ENCODE assay signal across 8 mouse cellular contexts in genomic region chr5:142502414-142502813, GRCm38 (mm10). TPM values are rescaled to one million over a fixed set of nuclear protein-coding genes. Genes with fewer than 3 reads are reported as not detected.
A peak's percentile ranks its signal among the peaks of the same experiment; 100 is the strongest.
DNase-seq lines count a peak whose midpoint lies in the region; ATAC-seq lines count a peak whose summit lies in the region.

No protein-coding gene starts in this region.

- no peaks in the 10 kb centered on the region for H3K9me3 ChIP-seq in intestine, embryonic 15.5 days

- no peaks in the 10 kb centered on the region for H3K4me1 ChIP-seq in intestine, embryonic 15.5 days (replicated peaks)

- H3K9ac ChIP-seq in intestine, embryonic 15.5 days = no peak overlapping the region

- DNase-seq in adrenal gland, postnatal 10 days = peak; percentile 85
- DNase-seq in embryo, embryonic 11.5 days (ENCODE audit: low read depth, low spot score) = peak; percentile 74
- peak; percentile 58 to 69 for DNase-seq in gastrocnemius, postnatal 36 days
- peak; percentile 86 for DNase-seq in left cerebral cortex, postnatal 10 days (ENCODE audit: extremely low spot score in 1 of 2, low spot score in 2 of 2)
- DNase-seq in right cerebral cortex, postnatal 25 days = peak; percentile 73
- DNase-seq in yolk sac, embryonic 10.5 days (ENCODE audit: low spot score) = peak; percentile 74

- 1% methylated on average over 3 of the region's 3 CpGs for WGBS in intestine, embryonic 15.5 days

- no peaks in the 10 kb centered on the region for H3K27me3 ChIP-seq in intestine, embryonic 15.5 days (replicated peaks)

- no peak overlapping the region for H3K4me2 ChIP-seq in intestine, embryonic 15.5 days (replicated peaks)

- ATAC-seq in intestine, embryonic 15.5 days = peak; percentile 92
- ATAC-seq in megakaryocyte-erythroid progenitor cell, adult 5-6 weeks (replicated peaks; ENCODE audit: low FRiP score, low TSS enrichment, poor library complexity, severe bottlenecking) = peak; percentile 84

- H3K4me3 ChIP-seq in intestine, embryonic 15.5 days (replicated peaks) = no peak overlapping the region

- no peaks in the 10 kb centered on the region for H3K36me3 ChIP-seq in intestine, embryonic 15.5 days

- no peak overlapping the region for H3K27ac ChIP-seq in intestine, embryonic 15.5 days

- intact Hi-C loops in gastrocnemius, postnatal 36 days (cut with DNase I) = loop anchor here (2.0 kb wide), 1 partner anchor 48 kb away; the partner anchor contains the start of gene Radil
- intact Hi-C loops in left cerebral cortex, postnatal 10 days (cut with DNase I) = loop anchor here (2.0 kb wide), 1 partner anchor 46 kb away; no protein-coding TSS in a partner anchor

RNA-seq across cellular contexts. Expression of gene Papolb, which starts 27.5 kb away (rescaled TPM):
- total RNA-seq in adrenal gland, postnatal 10 days (2021) = under 1 TPM; 0.21 to 0.27 TPM
- under 1 TPM in 1 of 2 experiments, not detected in 1; 0.10 TPM for total RNA-seq in gastrocnemius, postnatal 36 days (2021)
- 0.05 and 0.08 TPM in 2 replicates for polyA plus RNA-seq in intestine, embryonic 15.5 days (2015; fragmentation: Nextera tagmentation; extraction: Ambion mirVana)
- under 1 TPM; 0.87 to 0.88 TPM for total RNA-seq in left cerebral cortex, postnatal 10 days (2021)
- not detected in 2 replicates for total RNA-seq in megakaryocyte-erythroid progenitor cell, adult 5-6 weeks (2014; fragmentation: Nextera tagmentation)
- total RNA-seq in megakaryocyte-erythroid progenitor cell, adult 5-6 weeks (2017) = not detected in 2 replicates

RNA-seq across cellular contexts. Expression of gene Ap5z1, which starts 38.7 kb away (rescaled TPM):
- total RNA-seq in adrenal gland, postnatal 10 days (2021) = 10 to 100 TPM; 14.0 to 18.9 TPM
- 1 to 10 TPM; 3.4 to 4.2 TPM for total RNA-seq in gastrocnemius, postnatal 36 days (2021)
- 12.0 and 13.6 TPM in 2 replicates for polyA plus RNA-seq in intestine, embryonic 15.5 days (2015; fragmentation: Nextera tagmentation; extraction: Ambion mirVana)
- total RNA-seq in left cerebral cortex, postnatal 10 days (2021) = 10 to 100 TPM; 17.5 to 22.3 TPM
- total RNA-seq in megakaryocyte-erythroid progenitor cell, adult 5-6 weeks (2014; fragmentation: Nextera tagmentation) = 16.4 and 25.5 TPM in 2 replicates
- 2.7 and 4.9 TPM in 2 replicates for total RNA-seq in megakaryocyte-erythroid progenitor cell, adult 5-6 weeks (2017)

RNA-seq across cellular contexts. Expression of gene Radil, which starts 48.5 kb away (rescaled TPM):
- 10 to 100 TPM in 1 of 2 experiments, 1 to 10 TPM in 1; 8.0 to 10.7 TPM for total RNA-seq in adrenal gland, postnatal 10 days (2021)
- 1 to 10 TPM; 1.3 to 2.8 TPM for total RNA-seq in gastrocnemius, postnatal 36 days (2021)
- polyA plus RNA-seq in intestine, embryonic 15.5 days (2015; fragmentation: Nextera tagmentation; extraction: Ambion mirVana) = 1.8 and 2.5 TPM in 2 replicates
- 10 to 100 TPM; 19.9 to 20.9 TPM for total RNA-seq in left cerebral cortex, postnatal 10 days (2021)
- total RNA-seq in megakaryocyte-erythroid progenitor cell, adult 5-6 weeks (2014; fragmentation: Nextera tagmentation) = not detected in 2 replicates
- not detected in 2 replicates for total RNA-seq in megakaryocyte-erythroid progenitor cell, adult 5-6 weeks (2017)
